Mouse (Mus musculus): ENCODE measurements around the gene Vmn2r106. TPM values are rescaled to one million over a fixed set of nuclear protein-coding genes. Genes with fewer than 3 reads are reported as not detected.

Vmn2r106 gene
- polyA plus RNA-seq (2015; fragmentation: Nextera tagmentation; extraction: Ambion mirVana), result not detected in 2 replicates

DNA sequence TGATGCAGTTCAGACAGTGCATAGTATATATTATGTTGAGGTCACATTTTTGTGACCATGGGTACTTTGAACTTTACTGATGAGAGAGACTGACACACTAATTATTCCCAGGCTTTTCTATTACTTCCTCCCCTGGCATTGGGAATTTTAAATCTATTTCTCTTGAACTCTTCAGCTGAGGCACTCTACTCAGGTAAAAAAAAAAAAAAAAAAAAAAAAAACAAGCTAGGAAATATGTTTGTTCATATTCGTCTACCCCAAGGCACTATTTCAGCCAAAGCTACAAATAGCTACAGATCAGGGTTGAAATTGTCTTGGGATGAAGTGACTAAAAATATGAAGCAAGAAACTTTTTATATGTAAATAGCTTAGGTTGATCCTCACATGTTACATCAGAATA lies at the start of gene Vmn2r106:
Gene Vmn2r106 (minus strand): TSS at position 101 of the 400 bp plus-strand sequence.
- Histone ChIP-seq H3K9ac (replicated peaks) (no peak within 1 kb of the TSS), H3K27ac (replicated peaks) (no peak within 1 kb of the TSS), H3K4me2 (replicated peaks) (no peak within 1 kb of the TSS), H3K4me1 (no peaks in the 10 kb centered on the region), H3K4me3 (no peak within 1 kb of the TSS), H3K36me3 (no peaks in the 10 kb centered on the region), H3K27me3 (no peaks in the 10 kb centered on the region), H3K9me3 (no peaks in the 10 kb centered on the region)
- 63% methylated on average over 1 of the region's 1 CpGs for WGBS
- no peak for ATAC-seq (replicated peaks)

DNA sequence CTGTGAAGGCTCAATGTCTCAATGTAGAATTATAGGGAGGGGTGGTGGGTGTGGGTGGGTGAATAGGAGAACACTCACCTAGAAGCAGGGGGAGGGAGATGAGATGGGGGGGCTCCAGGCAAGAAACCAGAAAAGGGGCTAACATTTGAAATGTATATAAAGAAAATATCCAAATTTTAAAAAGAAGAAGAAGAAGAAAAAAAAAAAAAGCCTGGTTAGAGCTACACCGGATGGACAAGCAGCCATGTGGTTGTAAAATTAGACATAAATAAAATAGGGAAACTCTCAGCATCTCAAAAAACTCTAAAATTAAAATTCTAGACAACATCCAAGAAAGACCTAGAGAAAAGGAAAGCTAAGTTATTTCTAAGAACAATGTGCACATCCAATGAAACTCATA lies 20.4 kb upstream of the Vmn2r106 start:
- H3K36me3 ChIP-seq, result no peaks in the 10 kb centered on the region
- no peak overlapping the region for H3K27ac ChIP-seq (replicated peaks)
- H3K4me3 ChIP-seq, result no peak overlapping the region
- H3K4me1 ChIP-seq, result no peaks in the 10 kb centered on the region
- no peak overlapping the region for H3K4me2 ChIP-seq (replicated peaks)
- H3K27me3 ChIP-seq, result no peaks in the 10 kb centered on the region
- H3K9me3 ChIP-seq, result no peaks in the 10 kb centered on the region
- WGBS, result 95% methylated on average over 1 of the region's 1 CpGs
- no peak overlapping the region for H3K9ac ChIP-seq (replicated peaks)
- ATAC-seq (replicated peaks), result no peak

DNA sequence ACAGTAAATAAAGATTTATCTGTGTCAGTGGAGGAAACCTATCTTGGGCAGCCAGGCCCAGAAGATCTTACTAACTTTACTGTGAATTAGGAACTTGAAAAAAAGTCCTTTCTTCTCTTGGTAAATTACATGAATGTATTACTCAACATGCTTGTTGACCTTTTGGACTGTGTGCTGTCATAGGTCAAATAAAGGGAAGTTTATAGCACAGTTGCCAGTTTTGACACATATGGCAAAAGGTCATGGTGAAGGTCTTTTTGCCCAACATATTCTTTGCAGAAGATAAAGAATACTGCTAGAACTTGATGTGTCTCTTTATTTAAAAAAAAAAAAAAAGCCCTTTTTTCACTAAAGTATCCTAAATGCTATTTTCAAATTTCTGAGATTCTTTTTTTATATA lies 1.6 kb upstream of the Vmn2r106 start:
- Histone ChIP-seq H3K27me3 (no peaks in the 10 kb centered on the region), H3K9me3 (no peaks in the 10 kb centered on the region), H3K4me2 (replicated peaks) (no peak overlapping the region), H3K27ac (replicated peaks) (no peak overlapping the region), H3K4me3 (no peak overlapping the region), H3K9ac (replicated peaks) (no peak overlapping the region), H3K4me1 (no peaks in the 10 kb centered on the region), H3K36me3 (no peaks in the 10 kb centered on the region)
- ATAC-seq (replicated peaks), result no peak

DNA sequence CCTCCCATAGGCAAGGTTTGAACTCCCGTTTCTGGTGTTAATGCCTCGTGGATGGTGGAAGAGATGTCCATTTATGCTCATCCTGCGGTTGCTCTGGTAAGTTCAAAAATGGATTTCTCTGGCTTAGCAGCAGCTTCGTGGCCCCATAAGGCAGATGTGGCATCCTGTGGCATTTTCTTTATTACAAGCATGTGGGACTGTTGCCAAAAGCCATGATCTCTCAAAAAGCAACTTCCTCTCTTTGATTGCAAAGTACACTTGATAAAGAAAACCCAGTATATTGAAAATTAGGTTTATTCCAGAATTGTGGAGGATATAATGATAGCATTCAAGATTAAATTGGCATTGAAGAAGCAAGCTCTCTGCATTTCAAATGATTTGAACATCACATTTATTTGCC lies 29.8 kb downstream of the Vmn2r106 start:
- Histone ChIP-seq H3K27me3 (no peaks in the 10 kb centered on the region), H3K4me2 (replicated peaks) (no peak overlapping the region), H3K4me3 (no peak overlapping the region), H3K4me1 (no peaks in the 10 kb centered on the region), H3K9me3 (peaks cover 8% of the 10 kb centered on the region; the same call in 1 of the 2 replicates), H3K9ac (replicated peaks) (no peak overlapping the region), H3K27ac (replicated peaks) (no peak overlapping the region), H3K36me3 (no peaks in the 10 kb centered on the region)
- no peak for ATAC-seq (replicated peaks)
- WGBS, result 78% methylated on average over 4 of the region's 4 CpGs

DNA sequence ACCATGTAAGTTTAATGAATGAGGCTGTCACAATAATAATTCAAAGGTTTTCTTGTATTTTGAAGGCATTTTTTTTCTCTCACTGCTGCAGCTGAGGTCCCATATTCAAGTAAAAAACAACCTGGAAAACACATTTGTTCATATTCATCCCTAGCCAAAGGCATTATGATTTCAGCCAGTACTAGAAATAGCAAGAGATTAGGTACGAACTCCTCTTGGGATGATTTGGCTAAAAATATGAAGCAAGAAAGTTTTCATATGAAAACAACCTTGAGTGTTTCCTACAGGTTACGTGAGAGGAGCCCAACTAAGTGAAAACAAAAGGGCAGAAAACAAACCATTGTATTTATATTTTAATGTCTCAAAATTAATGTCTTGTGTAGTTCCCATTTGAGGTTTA lies 50.4 kb downstream of the Vmn2r106 start, which contains the start of gene Vmn2r105:
Gene Vmn2r105 (minus strand): TSS at position 101 of the 400 bp plus-strand sequence.
- Histone ChIP-seq H3K27ac (replicated peaks) (no peak within 1 kb of the TSS), H3K36me3 (no peaks in the 10 kb centered on the region), H3K4me1 (no peaks in the 10 kb centered on the region), H3K4me2 (replicated peaks) (no peak within 1 kb of the TSS), H3K4me3 (no peak within 1 kb of the TSS), H3K9me3 (peaks cover 14% of the 10 kb centered on the region), H3K9ac (replicated peaks) (no peak within 1 kb of the TSS), H3K27me3 (no peaks in the 10 kb centered on the region)
- 79% methylated on average over 2 of the region's 2 CpGs for WGBS
- no peak for ATAC-seq (replicated peaks)

Other genes starting within 250 kb of the Vmn2r106 start
- not detected in 2 replicates for gene Vmn2r104, start 237.2 kb downstream of the Vmn2r106 start, polyA plus RNA-seq (2015; fragmentation: Nextera tagmentation; extraction: Ambion mirVana)
- gene Fpr-rs7, start 171.3 kb downstream of the Vmn2r106 start, polyA plus RNA-seq (2015; fragmentation: Nextera tagmentation; extraction: Ambion mirVana), result not detected in 2 replicates
- not detected in 2 replicates for gene Fpr-rs6, start 102.5 kb downstream of the Vmn2r106 start, polyA plus RNA-seq (2015; fragmentation: Nextera tagmentation; extraction: Ambion mirVana)
- not detected in 2 replicates for gene Vmn2r105, start 50.5 kb downstream of the Vmn2r106 start, polyA plus RNA-seq (2015; fragmentation: Nextera tagmentation; extraction: Ambion mirVana)
- not detected in 2 replicates for gene Vmn2r107, start 59.7 kb upstream of the Vmn2r106 start, polyA plus RNA-seq (2015; fragmentation: Nextera tagmentation; extraction: Ambion mirVana)
- not detected in 2 replicates for gene Vmn1r224, start 128.6 kb upstream of the Vmn2r106 start, polyA plus RNA-seq (2015; fragmentation: Nextera tagmentation; extraction: Ambion mirVana)
- gene Vmn2r108, start 195.8 kb upstream of the Vmn2r106 start, polyA plus RNA-seq (2015; fragmentation: Nextera tagmentation; extraction: Ambion mirVana), result not detected in 2 replicates
- gene Vmn1r225, start 212.6 kb upstream of the Vmn2r106 start, polyA plus RNA-seq (2015; fragmentation: Nextera tagmentation; extraction: Ambion mirVana), result not detected in 2 replicates

Measured in forebrain, embryonic 15.5 days (tissue).